Mouse (Mus musculus): ENCODE data around the gene Med23. TPM values are rescaled to one million over a fixed set of nuclear protein-coding genes. Genes with fewer than 3 reads are reported as not detected.

Gene Med23
- polyA plus RNA-seq, 1 experiment from 2014 or later, result 25.6 TPM

GRCm38 (mm10) chr10:24928072-24928471, 58.3 kb downstream of the Med23 start:
- no peak for DNase-seq (ENCODE audit: low read depth, low spot score)
- no peaks in the 10 kb centered on the region for H3K27me3 ChIP-seq
- TF ChIP-seq CTCF (IDR thresholded peaks at IDR 0.05), result no peak
- ATAC-seq, result no peak
- ChIA-PET CTCF (no interaction called here), POLR2A (no interaction called here)
- in situ Hi-C loops (cut with MboI; ENCODE audit: low pct_unique_long_range_greater_than_20kb), result no loop called here

- no peaks in the 10 kb centered on the region for H3K27me3 ChIP-seq
- no peak for TF ChIP-seq CTCF (IDR thresholded peaks at IDR 0.05)
- DNase-seq (ENCODE audit: low read depth, low spot score) (no peak), ATAC-seq (no peak)
- ChIA-PET CTCF (no interaction called here), POLR2A (no interaction called here)
- in situ Hi-C loops (cut with MboI; ENCODE audit: low pct_unique_long_range_greater_than_20kb), result no loop called here
Observed at GRCm38 (mm10) chr10:24930143-24930542, 60.4 kb downstream of the Med23 start.

GRCm38 (mm10) chr10:24947871-24948270, 78.1 kb downstream of the Med23 start:
- in situ Hi-C loops (cut with MboI; ENCODE audit: low pct_unique_long_range_greater_than_20kb), result no loop called here
- TF ChIP-seq CTCF (IDR thresholded peaks at IDR 0.05), result no peak
- no peak for ATAC-seq
- CTCF ChIA-PET, result no interaction called here
- DNase-seq (ENCODE audit: low read depth, low spot score), result no peak
- H3K27me3 ChIP-seq, result peaks cover 22% of the 10 kb centered on the region
- POLR2A ChIA-PET, result no interaction called here

GRCm38 (mm10) chr10:24948278-24948677, 78.5 kb downstream of the Med23 start:
- ATAC-seq (no peak), DNase-seq (ENCODE audit: low read depth, low spot score) (no peak)
- POLR2A ChIA-PET, result no interaction called here
- in situ Hi-C loops (cut with MboI; ENCODE audit: low pct_unique_long_range_greater_than_20kb), result no loop called here
- no peak for TF ChIP-seq CTCF (IDR thresholded peaks at IDR 0.05)
- peaks cover 22% of the 10 kb centered on the region for H3K27me3 ChIP-seq
- CTCF ChIA-PET, result interaction anchor here (0.8 kb wide), 1 partner anchor 261 kb away, joined by 3 read pairs; no protein-coding TSS in a partner anchor

GRCm38 (mm10) chr10:24950223-24950622, 80.4 kb downstream of the Med23 start:
- DNase-seq (ENCODE audit: low read depth, low spot score) (no peak), ATAC-seq (no peak)
- TF ChIP-seq CTCF (IDR thresholded peaks at IDR 0.05), result no peak
- CTCF ChIA-PET, result interaction anchor here (1.6 kb wide), 1 partner anchor 31 kb away, joined by 5 read pairs; no protein-coding TSS in a partner anchor
- POLR2A ChIA-PET, result no interaction called here
- in situ Hi-C loops (cut with MboI; ENCODE audit: low pct_unique_long_range_greater_than_20kb), result loop anchor here (25.0 kb wide), 1 partner anchor 537 kb away; no protein-coding TSS in a partner anchor
- H3K27me3 ChIP-seq, result peaks cover 16% of the 10 kb centered on the region

- ChIA-PET CTCF (interaction anchor here (1.6 kb wide), 1 partner anchor 30 kb away, joined by 5 read pairs; no protein-coding TSS in a partner anchor), POLR2A (no interaction called here)
- H3K27me3 ChIP-seq, result peaks cover 22% of the 10 kb centered on the region
- DNase-seq (ENCODE audit: low read depth, low spot score), result no peak
- no peak for TF ChIP-seq CTCF (IDR thresholded peaks at IDR 0.05)
- in situ Hi-C loops (cut with MboI; ENCODE audit: low pct_unique_long_range_greater_than_20kb), result loop anchor here (25.0 kb wide), 1 partner anchor 536 kb away; no protein-coding TSS in a partner anchor
- ATAC-seq, result no peak
Observed at GRCm38 (mm10) chr10:24951575-24951974, 81.8 kb downstream of the Med23 start.

- CTCF ChIA-PET, result no interaction called here
- no peak for TF ChIP-seq CTCF (IDR thresholded peaks at IDR 0.05)
- ATAC-seq (no peak), DNase-seq (ENCODE audit: low read depth, low spot score) (no peak)
- POLR2A ChIA-PET, result no interaction called here
- H3K27me3 ChIP-seq, result peaks cover 22% of the 10 kb centered on the region
- in situ Hi-C loops (cut with MboI; ENCODE audit: low pct_unique_long_range_greater_than_20kb), result loop anchor here (25.0 kb wide), 1 partner anchor 535 kb away; no protein-coding TSS in a partner anchor
Observed at GRCm38 (mm10) chr10:24952549-24952948, 82.8 kb downstream of the Med23 start.

- in situ Hi-C loops (cut with MboI; ENCODE audit: low pct_unique_long_range_greater_than_20kb), result loop anchor here (25.0 kb wide), 1 partner anchor 533 kb away; no protein-coding TSS in a partner anchor
- H3K27me3 ChIP-seq, result peaks cover 18% of the 10 kb centered on the region
- ChIA-PET CTCF (no interaction called here), POLR2A (no interaction called here)
- no peak for TF ChIP-seq CTCF (IDR thresholded peaks at IDR 0.05)
- no peak for DNase-seq (ENCODE audit: low read depth, low spot score)
- no peak for ATAC-seq
Observed at GRCm38 (mm10) chr10:24953876-24954275, 84.1 kb downstream of the Med23 start.

GRCm38 (mm10) chr10:24958280-24959042, 88.7 kb downstream of the Med23 start:
- peaks cover 14% of the 10 kb centered on the region for H3K27me3 ChIP-seq
- TF ChIP-seq CTCF (IDR thresholded peaks at IDR 0.05), result no peak
- POLR2A ChIA-PET, result interaction anchor here (0.7 to 1.1 kb wide), 3 partner anchors 14 to 280 kb away, joined by 3 to 5 read pairs (median 3); no protein-coding TSS in a partner anchor
- in situ Hi-C loops (cut with MboI; ENCODE audit: low pct_unique_long_range_greater_than_20kb), result loop anchor here (25.0 kb wide), 1 partner anchor 529 kb away; no protein-coding TSS in a partner anchor
- ATAC-seq, result peak; percentile 44
- no peak for DNase-seq (ENCODE audit: low read depth, low spot score)
- CTCF ChIA-PET, result interaction anchor here (1.0 to 1.6 kb wide), 2 partner anchors 42 to 261 kb away, joined by 3 to 4 read pairs; no protein-coding TSS in a partner anchor

GRCm38 (mm10) chr10:24959043-24959916, 89.5 kb downstream of the Med23 start:
- ChIA-PET CTCF (interaction anchor here (1.0 to 1.6 kb wide), 2 partner anchors 43 to 261 kb away, joined by 3 to 4 read pairs; no protein-coding TSS in a partner anchor), POLR2A (interaction anchor here (0.7 to 1.1 kb wide), 3 partner anchors 13 to 280 kb away, joined by 3 to 5 read pairs (median 3); no protein-coding TSS in a partner anchor)
- DNase-seq (ENCODE audit: low read depth, low spot score) (peak; percentile 41), ATAC-seq (peak; percentile 57)
- in situ Hi-C loops (cut with MboI; ENCODE audit: low pct_unique_long_range_greater_than_20kb), result loop anchor here (25.0 kb wide), 1 partner anchor 528 kb away; no protein-coding TSS in a partner anchor
- TF ChIP-seq CTCF (IDR thresholded peaks at IDR 0.05), result no peak
- peaks cover 14% of the 10 kb centered on the region for H3K27me3 ChIP-seq

Measured in Patski (cell line).